Mouse (Mus musculus): ENCODE measurements around the gene Atf6.
A peak's percentile ranks its signal among the peaks of the same experiment; 100 is the strongest.

The Atf6 gene

GRCm38 (mm10) chr1:170771437-170772003 is 96.1 kb downstream of the Atf6 start:
- no peak for DNase-seq (ENCODE audit: low spot score in 2 of 2)

- DNase-seq (ENCODE audit: low spot score in 2 of 2) = no peak
These were observed 96.9 kb downstream of the Atf6 start for GRCm38 (mm10) chr1:170770691-170771090.

GRCm38 (mm10) chr1:170766997-170767396 is 100.6 kb downstream of the Atf6 start:
- no peak for DNase-seq (ENCODE audit: low spot score in 2 of 2)

- DNase-seq (ENCODE audit: low spot score in 2 of 2) = no peak
These were observed 102.8 kb downstream of the Atf6 start for GRCm38 (mm10) chr1:170764798-170765197.

GRCm38 (mm10) chr1:170761634-170762033 is 105.9 kb downstream of the Atf6 start:
- no peak for DNase-seq (ENCODE audit: low spot score in 2 of 2)

- no peak for DNase-seq (ENCODE audit: low spot score in 2 of 2)
These were observed 114.0 kb downstream of the Atf6 start for GRCm38 (mm10) chr1:170753597-170753996.

GRCm38 (mm10) chr1:170751797-170752196 is 115.8 kb downstream of the Atf6 start:
- DNase-seq (ENCODE audit: low spot score in 2 of 2) = no peak

GRCm38 (mm10) chr1:170746523-170746922 is 121.0 kb downstream of the Atf6 start:
- DNase-seq (ENCODE audit: low spot score in 2 of 2) = no peak

GRCm38 (mm10) chr1:170741497-170742246 is 125.9 kb downstream of the Atf6 start:
- no peak for DNase-seq (ENCODE audit: low spot score in 2 of 2)

- no peak for DNase-seq (ENCODE audit: low spot score in 2 of 2)
These were observed 132.7 kb downstream of the Atf6 start for GRCm38 (mm10) chr1:170734866-170735265.

- no peak for DNase-seq (ENCODE audit: low spot score in 2 of 2)
These were observed 135.0 kb downstream of the Atf6 start for GRCm38 (mm10) chr1:170732596-170732890.

GRCm38 (mm10) chr1:170731865-170732595 is 135.5 kb downstream of the Atf6 start:
- DNase-seq (ENCODE audit: low spot score in 2 of 2) = no peak

GRCm38 (mm10) chr1:170729267-170729962 is 138.2 kb downstream of the Atf6 start:
- no peak for DNase-seq (ENCODE audit: low spot score in 2 of 2)

- peak in 1 of 2 experiments; percentile 25 for DNase-seq (ENCODE audit: low spot score in 2 of 2)
These were observed 139.0 kb downstream of the Atf6 start for GRCm38 (mm10) chr1:170728524-170728923.

GRCm38 (mm10) chr1:170721560-170721959 is 146.0 kb downstream of the Atf6 start:
- DNase-seq (ENCODE audit: low spot score in 2 of 2) = no peak

- DNase-seq (ENCODE audit: low spot score in 2 of 2) = no peak
These were observed 149.3 kb downstream of the Atf6 start for GRCm38 (mm10) chr1:170718133-170718810.

- DNase-seq (ENCODE audit: low spot score in 2 of 2) = no peak
These were observed 150.2 kb downstream of the Atf6 start for GRCm38 (mm10) chr1:170717241-170717828.

- DNase-seq (ENCODE audit: low spot score in 2 of 2) = no peak
These were observed 155.8 kb downstream of the Atf6 start for GRCm38 (mm10) chr1:170711731-170712130.

- no peak for DNase-seq (ENCODE audit: low spot score in 2 of 2)
These were observed 157.6 kb downstream of the Atf6 start for GRCm38 (mm10) chr1:170709969-170710368.

GRCm38 (mm10) chr1:170709481-170709880 is 158.1 kb downstream of the Atf6 start:
- peak in 1 of 2 experiments; percentile 56 for DNase-seq (ENCODE audit: low spot score in 2 of 2)

GRCm38 (mm10) chr1:170709034-170709433 is 158.5 kb downstream of the Atf6 start:
- no peak for DNase-seq (ENCODE audit: low spot score in 2 of 2)

Measured in frontal cortex, postnatal 10 days (tissue).